Comparison of ENCODE assay signal across 9 mouse cellular contexts in the genomic region with DNA sequence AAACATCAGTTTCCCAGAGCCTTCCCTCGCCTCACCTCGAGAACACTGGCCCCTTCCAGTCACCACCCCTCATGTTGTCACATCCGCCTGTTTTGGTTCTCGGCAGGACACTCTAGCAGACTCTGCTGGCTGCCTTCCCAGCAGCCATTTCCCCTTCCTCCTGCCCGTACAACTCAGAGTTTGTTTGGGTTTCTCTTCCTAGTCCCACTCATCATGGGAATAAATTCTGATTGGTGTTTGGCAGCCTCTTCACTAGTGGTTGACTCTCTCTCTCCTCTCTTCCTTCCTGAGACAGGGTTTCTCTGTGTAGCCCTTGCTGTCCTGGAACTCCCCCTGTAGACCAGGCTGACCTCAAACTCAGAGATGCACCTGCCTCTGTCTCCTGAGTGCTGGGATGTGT. TPM values are rescaled to one million over a fixed set of nuclear protein-coding genes. Genes with fewer than 3 reads are reported as not detected.
DNase-seq lines count a peak whose midpoint lies in the region; ATAC-seq lines count a peak whose summit lies in the region.
"Had no signal": no experiment of that assay in that cellular context is flagged by ENCODE, and none has a peak within 500 bp of the region (broad histone marks: within the 10 kb centered on the region; RNA-seq: fewer than 3 reads in every experiment).

No protein-coding gene starts in this region.

- H3K4me3 ChIP-seq in intestine, embryonic 14.5 days (ENCODE audit: low read depth, low read length) = no peak overlapping the region
- no peak overlapping the region for H3K4me3 ChIP-seq in liver, embryonic 13.5 days (replicated peaks)
- H3K4me3 ChIP-seq: embryonic facial prominence, embryonic 12.5 days; limb, embryonic 12.5 days had no signal

- ATAC-seq in intestine, embryonic 14.5 days (replicated peaks; ENCODE audit: low FRiP score, low TSS enrichment, low read depth) = 0 out of 2 replicates have a peak, but pooled peaks have one; percentile 43
- ATAC-seq in liver, embryonic 13.5 days (ENCODE audit: low read depth) = 0 out of 2 replicates have a peak, but pooled peaks have one; percentile 50

- no peaks in the 10 kb centered on the region for H3K36me3 ChIP-seq in intestine, embryonic 14.5 days (ENCODE audit: control insufficient read depth, insufficient read depth, low read length)
- H3K36me3 ChIP-seq in liver, embryonic 13.5 days = no peaks in the 10 kb centered on the region
- H3K36me3 ChIP-seq: embryonic facial prominence, embryonic 12.5 days; limb, embryonic 12.5 days had no signal

- no peaks in the 10 kb centered on the region for H3K27me3 ChIP-seq in intestine, embryonic 14.5 days (replicated peaks; ENCODE audit: control insufficient read depth, insufficient read depth, low read length)
- no peaks in the 10 kb centered on the region for H3K27me3 ChIP-seq in liver, embryonic 13.5 days
- H3K27me3 ChIP-seq: embryonic facial prominence, embryonic 12.5 days; limb, embryonic 12.5 days had no signal

- no peaks in the 10 kb centered on the region for H3K9me3 ChIP-seq in intestine, embryonic 14.5 days (ENCODE audit: control insufficient read depth, low read length)
- no peaks in the 10 kb centered on the region for H3K9me3 ChIP-seq in liver, embryonic 13.5 days (replicated peaks)
- H3K9me3 ChIP-seq: embryonic facial prominence, embryonic 12.5 days; limb, embryonic 12.5 days had no signal

- peak overlapping the region; percentile 65; the same call in 1 of the 2 replicates for H3K27ac ChIP-seq in intestine, embryonic 14.5 days (ENCODE audit: low read depth)
- no peak overlapping the region for H3K27ac ChIP-seq in liver, embryonic 13.5 days
- H3K27ac ChIP-seq: embryonic facial prominence, embryonic 12.5 days; limb, embryonic 12.5 days had no signal

- 0 out of 2 replicates have a peak, but pooled peaks cover 4% of the 10 kb centered on the region for H3K4me1 ChIP-seq in intestine, embryonic 14.5 days (replicated peaks; ENCODE audit: control insufficient read depth, insufficient read depth, low read length)
- H3K4me1 ChIP-seq in liver, embryonic 13.5 days (replicated peaks) = peaks cover 25% of the 10 kb centered on the region
- H3K4me1 ChIP-seq: limb, embryonic 12.5 days had no signal

- WGBS in intestine, embryonic 14.5 days = 10% methylated on average over 5 of the region's 5 CpGs
- 13% methylated on average over 5 of the region's 5 CpGs for WGBS in liver, embryonic 13.5 days (ENCODE audit: insufficient replicate concordance)

- peak overlapping the region; percentile 33 for H3K4me2 ChIP-seq in intestine, embryonic 14.5 days (ENCODE audit: low read length)
- peak overlapping the region; percentile 41; the same call in 1 of the 2 replicates for H3K4me2 ChIP-seq in liver, embryonic 13.5 days
- H3K4me2 ChIP-seq: embryonic facial prominence, embryonic 12.5 days; limb, embryonic 12.5 days had no signal

- H3K9ac ChIP-seq in intestine, embryonic 14.5 days (ENCODE audit: low read length) = no peak overlapping the region
- 0 out of 2 replicates have a peak overlapping the region, but pooled peaks have one; percentile 12 for H3K9ac ChIP-seq in liver, embryonic 13.5 days
- H3K9ac ChIP-seq: embryonic facial prominence, embryonic 12.5 days; limb, embryonic 12.5 days had no signal

- peak; percentile 63 to 65 for DNase-seq in B cell, adult 2 months
- DNase-seq in CD8-positive naive resting alpha-beta T cell, adult 2 months (ENCODE audit: low read depth in 2 of 2, low spot score in 2 of 2) = peak; percentile 65 to 70
- DNase-seq in gastrocnemius, adult 18-20 months (ENCODE audit: low spot score) = peak; percentile 55
- DNase-seq in intestine, embryonic 14.5 days (ENCODE audit: low spot score) = no peak
- DNase-seq in liver, embryonic 13.5 days = peak; percentile 8
- DNase-seq in ovary, postnatal 36 days (ENCODE audit: low spot score) = peak; percentile 50
- no peak for DNase-seq in retina, postnatal 1 day

RNA-seq across cellular contexts. Expression of a gene that starts 32.6 kb away (rescaled TPM):
- total RNA-seq in gastrocnemius, adult 18-20 months (2021) = 10 to 100 TPM; 64.7 to 69.4 TPM
- 50.5 and 50.8 TPM in 2 replicates for polyA plus RNA-seq in intestine, embryonic 14.5 days (2014; fragmentation: Nextera tagmentation; extraction: Ambion mirVana)
- 25.4 and 28.5 TPM in 2 replicates for polyA plus RNA-seq in liver, embryonic 13.5 days (2015; fragmentation: Nextera tagmentation; extraction: Ambion mirVana)

RNA-seq across cellular contexts. Expression of a gene that starts 53.9 kb away (rescaled TPM):
- 10 to 100 TPM; 16.3 to 18.5 TPM for total RNA-seq in gastrocnemius, adult 18-20 months (2021)
- 50.4 and 58.4 TPM in 2 replicates for polyA plus RNA-seq in intestine, embryonic 14.5 days (2014; fragmentation: Nextera tagmentation; extraction: Ambion mirVana)
- 33.4 and 33.8 TPM in 2 replicates for polyA plus RNA-seq in liver, embryonic 13.5 days (2015; fragmentation: Nextera tagmentation; extraction: Ambion mirVana)

Comparison
In these comparisons a context has a peak if more than half of its experiments do, and no peak if none do; other contexts are left out.
1. DNase-seq: peak in B cell, adult 2 months (2 of 2), CD8-positive naive resting alpha-beta T cell, adult 2 months (2 of 2), gastrocnemius, adult 18-20 months (single experiment), liver, embryonic 13.5 days (single experiment) and ovary, postnatal 36 days (single experiment); none in intestine, embryonic 14.5 days (single experiment) and retina, postnatal 1 day (single experiment).